ENCODE assay signal across 23 mouse cellular contexts in the genomic region with DNA sequence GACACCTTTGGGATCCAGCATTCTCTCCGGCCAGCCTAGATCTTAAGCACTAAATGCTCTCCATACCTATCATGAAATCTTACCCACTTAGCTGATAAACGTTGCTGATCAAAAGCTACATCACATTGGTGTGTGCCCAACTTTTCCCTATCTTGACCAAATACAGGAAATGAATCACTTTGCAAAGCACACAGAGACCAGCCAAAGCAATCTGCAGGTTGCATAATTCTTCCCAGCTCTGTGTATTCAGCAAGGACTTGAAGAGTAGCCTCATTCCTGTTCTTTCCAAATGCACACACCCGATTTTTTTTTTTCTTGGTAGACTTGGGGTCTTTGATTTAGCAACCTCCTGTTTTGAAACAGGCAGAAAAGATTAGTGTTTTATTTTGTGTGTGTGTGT. TPM values are rescaled to one million over a fixed set of nuclear protein-coding genes. Genes with fewer than 3 reads are reported as not detected.
DNase-seq lines count a peak whose midpoint lies in the region; ATAC-seq and TF ChIP-seq lines count a peak whose summit lies in the region.
"Had no signal": no experiment of that assay in that cellular context is flagged by ENCODE, and none has a peak within 500 bp of the region (broad histone marks: within the 10 kb centered on the region; RNA-seq: fewer than 3 reads in every experiment).

No protein-coding gene starts in this region.

- peak; percentile 98 for ATAC-seq in lung, embryonic 16.5 days (ENCODE audit: low read depth)
- ATAC-seq in megakaryocyte progenitor cell, adult 5-6 weeks (replicated peaks; ENCODE audit: poor library complexity) = peak; percentile 50
- ATAC-seq in midbrain, embryonic 11.5 days (ENCODE audit: low FRiP score) = no peak
- ATAC-seq: activated CD4-positive, CD25-positive, alpha-beta regulatory T cell, adult 4 months; forebrain, embryonic 14.5 days; hindbrain, embryonic 16.5 days; intestine, postnatal 0 days; Patski had no signal

- no peaks in the 10 kb centered on the region for H3K9me3 ChIP-seq in lung, embryonic 16.5 days (ENCODE audit: control insufficient read depth, low read length)
- H3K9me3 ChIP-seq in midbrain, embryonic 11.5 days (ENCODE audit: control insufficient read depth, low read length) = no peaks in the 10 kb centered on the region
- H3K9me3 ChIP-seq: heart, embryonic 13.5 days; limb, embryonic 15.5 days had no signal

- no peak overlapping the region for H3K4me3 ChIP-seq in lung, embryonic 16.5 days (ENCODE audit: low read length)
- H3K4me3 ChIP-seq in layer of hippocampus, adult 2 months = no peak overlapping the region
- no peak overlapping the region for H3K4me3 ChIP-seq in midbrain, embryonic 11.5 days (ENCODE audit: low read depth, low read length)
- H3K4me3 ChIP-seq: heart, embryonic 13.5 days; limb, embryonic 15.5 days; myocyte had no signal

- WGBS in lung, embryonic 16.5 days = 38% methylated on average over 3 of the region's 3 CpGs
- WGBS in midbrain, embryonic 11.5 days = 77% methylated on average over 3 of the region's 3 CpGs

- H3K27me3 ChIP-seq in lung, embryonic 16.5 days (ENCODE audit: control insufficient read depth, insufficient read depth, low read depth, low read length) = no peaks in the 10 kb centered on the region
- H3K27me3 ChIP-seq in midbrain, embryonic 11.5 days (ENCODE audit: control insufficient read depth, insufficient read depth, low read length) = no peaks in the 10 kb centered on the region
- H3K27me3 ChIP-seq: heart, embryonic 13.5 days; limb, embryonic 15.5 days; Patski had no signal

- H3K4me2 ChIP-seq in lung, embryonic 16.5 days (ENCODE audit: low read depth, low read length) = no peak overlapping the region
- H3K4me2 ChIP-seq in midbrain, embryonic 11.5 days = no peak overlapping the region
- H3K4me2 ChIP-seq: heart, embryonic 13.5 days; limb, embryonic 15.5 days had no signal

- 0 out of 2 replicates have a peak, but pooled peaks cover 3% of the 10 kb centered on the region for H3K4me1 ChIP-seq in lung, embryonic 16.5 days (replicated peaks; ENCODE audit: control insufficient read depth, insufficient read depth, low read length)
- no peaks in the 10 kb centered on the region for H3K4me1 ChIP-seq in midbrain, embryonic 11.5 days (ENCODE audit: control insufficient read depth, insufficient read depth, low read length)
- H3K4me1 ChIP-seq: heart, embryonic 13.5 days; limb, embryonic 15.5 days had no signal

- no peak overlapping the region for H3K9ac ChIP-seq in lung, embryonic 16.5 days (ENCODE audit: low read length)
- H3K9ac ChIP-seq in midbrain, embryonic 11.5 days (ENCODE audit: low read length) = no peak overlapping the region
- H3K9ac ChIP-seq: heart, embryonic 13.5 days; limb, embryonic 15.5 days had no signal

- no peak for TF ChIP-seq CTCF in layer of hippocampus, adult 2 months (conservative IDR thresholded peaks at IDR 0.05)

- H3K36me3 ChIP-seq in lung, embryonic 16.5 days (ENCODE audit: control insufficient read depth, insufficient read depth, low read length) = no peaks in the 10 kb centered on the region
- no peaks in the 10 kb centered on the region for H3K36me3 ChIP-seq in midbrain, embryonic 11.5 days (ENCODE audit: control insufficient read depth, insufficient read depth, low read length)
- H3K36me3 ChIP-seq: heart, embryonic 13.5 days; limb, embryonic 15.5 days had no signal

- H3K27ac ChIP-seq in lung, embryonic 16.5 days (ENCODE audit: low read length) = peak overlapping the region; percentile 88
- H3K27ac ChIP-seq in layer of hippocampus, adult 2 months = no peak overlapping the region
- H3K27ac ChIP-seq in midbrain, embryonic 11.5 days (ENCODE audit: low read depth, low read length) = no peak overlapping the region
- H3K27ac ChIP-seq: heart, embryonic 13.5 days; kidney, postnatal 0 days; limb, embryonic 15.5 days; macrophage had no signal

- peak; percentile 9 for DNase-seq in adrenal gland, adult 2 months
- no peak for DNase-seq in adrenal gland, postnatal 25 days
- peak; percentile 55 for DNase-seq in NIH3T3 (ENCODE audit: low read depth)
- DNase-seq in layer of hippocampus, adult 2 months (ENCODE audit: low spot score in 2 of 2) = no peak
- DNase-seq in midbrain, embryonic 11.5 days (ENCODE audit: low spot score, missing footprints) = no peak
- no peak for DNase-seq in natural killer cell, adult 2 months (ENCODE audit: low spot score in 2 of 2)
- DNase-seq: cerebellum, postnatal 14 days; heart, postnatal 36 days; layer of hippocampus, adult 9-11 months; midbrain, embryonic 14.5 days; right cerebral cortex, postnatal 4 days had no signal

RNA-seq across cellular contexts. Expression of a gene that starts 57.1 kb away (rescaled TPM):
- total RNA-seq in adrenal gland, adult 2 months (2021) = 10 to 100 TPM; 10.1 to 14.0 TPM
- polyA plus RNA-seq in adrenal gland, adult 2 months (2012; rRNA removed) = 2.1 TPM in 2 replicates
- total RNA-seq in adrenal gland, postnatal 25 days (2021) = 16.5 and 19.7 TPM in 2 replicates
- polyA plus RNA-seq in lung, embryonic 16.5 days (2015; fragmentation: Nextera tagmentation; extraction: Ambion mirVana) = 211 and 218 TPM in 2 replicates
- 27.6 and 29.5 TPM in 2 replicates for total RNA-seq in megakaryocyte progenitor cell, adult 5-6 weeks (2015)
- total RNA-seq in megakaryocyte progenitor cell, adult 5-6 weeks (2017) = 23.5 and 45.5 TPM in 2 replicates
- 10 to 100 TPM; 22.6 to 26.0 TPM for total RNA-seq in layer of hippocampus, adult 2 months (2021)
- 46.0 and 54.0 TPM in 2 replicates for polyA plus RNA-seq in midbrain, embryonic 11.5 days (2014; fragmentation: Nextera tagmentation; extraction: Ambion mirVana)

Comparison
In these comparisons a context has a peak if more than half of its experiments do, and no peak if none do; other contexts are left out.
1. DNase-seq: peak in adrenal gland, adult 2 months (single experiment) and NIH3T3 (single experiment); none in adrenal gland, postnatal 25 days (single experiment), layer of hippocampus, adult 2 months (0 of 2), midbrain, embryonic 11.5 days (single experiment) and natural killer cell, adult 2 months (0 of 2).